Mouse (Mus musculus): ENCODE data around the gene Colec11. TPM values are rescaled to one million over a fixed set of nuclear protein-coding genes. Genes with fewer than 3 reads are reported as not detected.

Gene Colec11
- total and polyA plus RNA-seq, 2 experiments: 37.9 to 57.1 TPM

GRCm38 (mm10) chr12:28598526-28598991 is 24.6 kb downstream of the Colec11 start:
- 77% methylated on average over 2 of the region's 2 CpGs for WGBS
- TF ChIP-seq CTCF (IDR thresholded peaks at IDR 0.05; ENCODE audit: low read depth, low read length): no peak
- no peak for TF ChIP-seq POLR2A (IDR thresholded peaks at IDR 0.05; ENCODE audit: extremely low read depth, insufficient read depth, low read length)
- Histone ChIP-seq H3K27ac (replicated peaks; ENCODE audit: insufficient read depth, low read depth, low read length) (no peak overlapping the region), H3K4me1 (ENCODE audit: control insufficient read depth, insufficient read depth, low read length) (no peaks in the 10 kb centered on the region), H3K36me3 (ENCODE audit: control insufficient read depth, insufficient read depth, low read length) (no peaks in the 10 kb centered on the region), H3K79me2 (ENCODE audit: control insufficient read depth, insufficient read depth, low read length) (no peaks in the 10 kb centered on the region), H3K27me3 (ENCODE audit: control insufficient read depth, insufficient read depth, low read length) (no peaks in the 10 kb centered on the region), H3K9ac (ENCODE audit: low read depth, low read length) (no peak overlapping the region), H3K4me3 (ENCODE audit: insufficient read depth, low read depth, low read length) (no peak overlapping the region)
- no peak for DNase-seq (ENCODE audit: extremely low read depth, low read depth, low spot score)

- no peak for TF ChIP-seq CTCF (IDR thresholded peaks at IDR 0.05; ENCODE audit: low read depth, low read length)
- Histone ChIP-seq H3K27me3 (ENCODE audit: control insufficient read depth, insufficient read depth, low read length) (no peaks in the 10 kb centered on the region), H3K9ac (ENCODE audit: low read depth, low read length) (no peak overlapping the region), H3K4me1 (ENCODE audit: control insufficient read depth, insufficient read depth, low read length) (no peaks in the 10 kb centered on the region), H3K79me2 (ENCODE audit: control insufficient read depth, insufficient read depth, low read length) (no peaks in the 10 kb centered on the region), H3K36me3 (ENCODE audit: control insufficient read depth, insufficient read depth, low read length) (no peaks in the 10 kb centered on the region), H3K4me3 (ENCODE audit: insufficient read depth, low read depth, low read length) (no peak overlapping the region), H3K27ac (replicated peaks; ENCODE audit: insufficient read depth, low read depth, low read length) (no peak overlapping the region)
- 67% methylated on average over 3 of the region's 3 CpGs for WGBS
- DNase-seq (ENCODE audit: extremely low read depth, low read depth, low spot score): no peak
Observed at GRCm38 (mm10) chr12:28598110-28598509, 25.1 kb downstream of the Colec11 start.

DNA sequence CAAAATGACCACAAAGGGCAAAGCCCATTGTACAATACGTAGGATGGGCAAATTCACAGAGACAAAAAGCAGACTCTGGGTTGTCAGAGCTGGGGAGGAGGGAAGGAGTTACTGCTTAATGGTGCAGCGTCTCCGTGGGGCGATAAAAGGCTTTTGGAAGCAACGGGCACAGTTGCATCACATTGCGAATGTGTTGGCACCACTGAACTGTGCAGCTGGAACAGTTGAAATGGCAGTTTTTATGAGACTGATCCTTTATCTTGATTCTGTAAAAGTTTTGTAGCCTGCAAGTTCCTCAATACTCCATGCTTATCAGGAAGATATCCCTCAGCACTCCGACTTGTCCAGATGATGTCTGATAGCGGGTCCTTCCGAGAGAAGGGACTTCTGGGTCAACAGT is 25.5 kb downstream of the Colec11 start:
- 86% methylated on average over 9 of the region's 9 CpGs for WGBS
- no peak overlapping the region for H3K9ac ChIP-seq (ENCODE audit: low read depth, low read length)
- H3K27me3 ChIP-seq (ENCODE audit: control insufficient read depth, insufficient read depth, low read length): no peaks in the 10 kb centered on the region
- TF ChIP-seq POLR2A (IDR thresholded peaks at IDR 0.05; ENCODE audit: extremely low read depth, insufficient read depth, low read length) (no peak), CTCF (IDR thresholded peaks at IDR 0.05; ENCODE audit: low read depth, low read length) (no peak)
- no peak overlapping the region for H3K4me3 ChIP-seq (ENCODE audit: insufficient read depth, low read depth, low read length)
- DNase-seq (ENCODE audit: extremely low read depth, low read depth, low spot score): no peak
- H3K4me1 ChIP-seq (ENCODE audit: control insufficient read depth, insufficient read depth, low read length): no peaks in the 10 kb centered on the region
- no peaks in the 10 kb centered on the region for H3K36me3 ChIP-seq (ENCODE audit: control insufficient read depth, insufficient read depth, low read length)
- H3K27ac ChIP-seq (replicated peaks; ENCODE audit: insufficient read depth, low read depth, low read length): no peak overlapping the region
- no peaks in the 10 kb centered on the region for H3K79me2 ChIP-seq (ENCODE audit: control insufficient read depth, insufficient read depth, low read length)

DNA sequence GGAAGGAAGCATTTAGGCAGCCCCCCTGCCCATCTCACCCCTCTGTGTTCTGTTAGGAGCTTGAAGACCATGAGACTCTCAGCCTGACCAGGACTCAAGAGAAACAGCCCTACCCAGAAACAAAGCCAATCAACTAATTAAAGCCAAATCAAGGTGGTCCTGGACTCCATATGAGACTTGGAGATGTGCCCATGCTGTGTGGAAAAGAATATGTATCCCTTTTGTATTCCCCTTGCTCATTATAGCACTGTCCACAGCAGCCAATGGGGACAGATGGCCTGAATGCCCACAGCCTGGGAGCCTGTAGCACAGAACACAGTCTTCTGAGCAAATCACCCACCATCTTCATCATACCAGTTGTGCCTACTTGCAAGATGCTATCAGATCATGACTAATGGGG is 26.3 kb downstream of the Colec11 start:
- Histone ChIP-seq H3K4me3 (ENCODE audit: insufficient read depth, low read depth, low read length) (no peak overlapping the region), H3K27ac (replicated peaks; ENCODE audit: insufficient read depth, low read depth, low read length) (no peak overlapping the region), H3K36me3 (ENCODE audit: control insufficient read depth, insufficient read depth, low read length) (no peaks in the 10 kb centered on the region), H3K27me3 (ENCODE audit: control insufficient read depth, insufficient read depth, low read length) (no peaks in the 10 kb centered on the region), H3K79me2 (ENCODE audit: control insufficient read depth, insufficient read depth, low read length) (no peaks in the 10 kb centered on the region), H3K9ac (ENCODE audit: low read depth, low read length) (no peak overlapping the region), H3K4me1 (ENCODE audit: control insufficient read depth, insufficient read depth, low read length) (no peaks in the 10 kb centered on the region)
- DNase-seq (ENCODE audit: extremely low read depth, low read depth, low spot score): no peak
- no peak for TF ChIP-seq POLR2A (IDR thresholded peaks at IDR 0.05; ENCODE audit: extremely low read depth, insufficient read depth, low read length)

GRCm38 (mm10) chr12:28590428-28590827 is 32.7 kb downstream of the Colec11 start:
- Histone ChIP-seq H3K27me3 (ENCODE audit: control insufficient read depth, insufficient read depth, low read length) (no peaks in the 10 kb centered on the region), H3K4me3 (ENCODE audit: insufficient read depth, low read depth, low read length) (no peak overlapping the region), H3K27ac (replicated peaks; ENCODE audit: insufficient read depth, low read depth, low read length) (no peak overlapping the region), H3K9ac (ENCODE audit: low read depth, low read length) (no peak overlapping the region), H3K79me2 (ENCODE audit: control insufficient read depth, insufficient read depth, low read length) (no peaks in the 10 kb centered on the region), H3K4me1 (ENCODE audit: control insufficient read depth, insufficient read depth, low read length) (no peaks in the 10 kb centered on the region), H3K36me3 (ENCODE audit: control insufficient read depth, insufficient read depth, low read length) (no peaks in the 10 kb centered on the region)
- TF ChIP-seq CTCF (IDR thresholded peaks at IDR 0.05; ENCODE audit: low read depth, low read length): no peak
- no peak for TF ChIP-seq POLR2A (IDR thresholded peaks at IDR 0.05; ENCODE audit: extremely low read depth, insufficient read depth, low read length)
- DNase-seq (ENCODE audit: extremely low read depth, low read depth, low spot score): no peak
- 28% methylated on average over 13 of the region's 13 CpGs for WGBS

- H3K27ac ChIP-seq (replicated peaks; ENCODE audit: insufficient read depth, low read depth, low read length): no peak overlapping the region
- no peaks in the 10 kb centered on the region for H3K4me1 ChIP-seq (ENCODE audit: control insufficient read depth, insufficient read depth, low read length)
- DNase-seq (ENCODE audit: extremely low read depth, low read depth, low spot score): peak; percentile 61
- H3K4me3 ChIP-seq (ENCODE audit: insufficient read depth, low read depth, low read length): peak overlapping the region; percentile 26; the same call in 1 of the 2 replicates
- H3K27me3 ChIP-seq (ENCODE audit: control insufficient read depth, insufficient read depth, low read length): no peaks in the 10 kb centered on the region
- no peaks in the 10 kb centered on the region for H3K36me3 ChIP-seq (ENCODE audit: control insufficient read depth, insufficient read depth, low read length)
- 9% methylated on average over 24 of the region's 24 CpGs for WGBS
- TF ChIP-seq CTCF (IDR thresholded peaks at IDR 0.05; ENCODE audit: low read depth, low read length) (peak; percentile 95), POLR2A (IDR thresholded peaks at IDR 0.05; ENCODE audit: extremely low read depth, insufficient read depth, low read length) (no peak)
- no peak overlapping the region for H3K9ac ChIP-seq (ENCODE audit: low read depth, low read length)
- no peaks in the 10 kb centered on the region for H3K79me2 ChIP-seq (ENCODE audit: control insufficient read depth, insufficient read depth, low read length)
Observed at GRCm38 (mm10) chr12:28589090-28589868, 33.9 kb downstream of the Colec11 start.
